Mouse (Mus musculus) yolk sac, embryonic 10.5 days (tissue): ENCODE results near the gene Rab3gap1.

Experiments used
- DNase-seq: peaks from one replicate; pipeline ENCODE4 v3.0.0-alpha.2; 2017; ENCODE audit warnings: low spot score

Gene Rab3gap1

DNA sequence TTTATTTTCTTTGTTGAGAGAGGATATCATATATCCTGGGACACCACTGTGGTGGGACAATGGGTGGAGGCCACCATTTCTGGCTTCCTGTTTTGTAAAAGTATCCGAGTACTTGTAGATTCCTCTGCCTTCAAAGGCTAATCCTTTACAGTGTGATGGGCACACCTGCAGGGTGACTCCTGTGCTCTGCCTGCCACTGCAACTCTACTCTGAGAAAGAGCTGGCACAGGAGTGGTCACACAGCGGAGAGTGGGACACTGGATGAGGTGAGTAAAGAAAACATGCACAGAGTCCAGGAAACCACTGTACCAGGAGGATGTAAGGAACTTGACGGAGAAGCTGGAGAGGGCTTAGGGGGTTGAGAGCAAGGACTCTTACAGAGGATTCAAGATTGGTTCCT lies 113.7 kb downstream of the Rab3gap1 start:
- no peak for DNase-seq

DNA sequence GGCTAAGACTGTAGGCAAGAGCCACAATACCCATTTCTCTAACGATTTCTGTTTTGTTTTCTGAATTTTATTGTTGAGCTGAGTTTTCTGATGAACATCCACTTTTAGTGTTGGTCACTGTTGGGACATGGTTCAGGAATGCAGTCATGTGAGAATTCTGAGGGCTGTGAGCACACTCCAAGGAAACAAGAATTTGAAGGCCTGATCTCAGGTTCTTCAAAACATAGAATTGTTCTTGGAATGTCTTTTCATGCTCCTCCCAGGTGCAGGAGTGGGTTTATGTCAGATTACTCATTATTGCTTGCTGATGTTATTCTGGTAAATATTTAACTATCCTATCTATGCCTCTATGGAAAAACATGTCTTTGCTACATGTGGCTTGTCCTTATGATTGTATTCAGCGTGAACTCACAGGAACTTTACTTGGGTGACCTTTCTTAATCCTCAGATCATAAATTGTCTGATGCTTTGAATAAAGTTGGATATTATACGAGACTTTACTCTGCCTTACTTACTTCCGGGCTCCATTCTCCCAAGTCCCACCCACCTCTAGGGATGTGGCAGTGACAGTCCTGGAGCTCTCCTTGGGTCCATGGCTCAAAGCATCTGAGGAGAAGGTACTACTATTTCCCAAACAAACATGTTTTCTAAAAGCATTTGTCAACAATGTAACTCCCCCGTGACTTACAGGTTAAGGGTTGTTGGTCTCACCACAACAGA lies 114.9 kb downstream of the Rab3gap1 start:
- DNase-seq = peak; percentile 20

DNA sequence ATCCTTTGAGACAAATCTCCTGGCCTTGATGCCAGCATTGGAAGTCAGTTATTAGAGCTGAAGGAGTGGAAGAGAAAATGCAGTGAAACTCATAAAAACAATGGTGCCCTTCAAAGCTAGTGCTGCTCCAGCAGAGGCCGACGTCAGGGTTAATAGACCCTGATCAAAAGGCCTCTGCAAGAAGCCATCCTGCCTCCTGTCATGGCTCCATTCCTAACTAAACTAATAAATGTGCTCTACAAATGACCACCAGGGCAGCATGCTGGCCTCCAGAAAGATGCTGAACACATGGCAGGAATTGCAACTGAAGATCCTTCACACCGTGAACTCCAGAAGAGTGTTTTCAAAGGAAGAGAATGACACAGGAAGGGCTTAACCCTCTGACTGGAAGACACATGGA lies 116.8 kb downstream of the Rab3gap1 start:
- DNase-seq = no peak

DNA sequence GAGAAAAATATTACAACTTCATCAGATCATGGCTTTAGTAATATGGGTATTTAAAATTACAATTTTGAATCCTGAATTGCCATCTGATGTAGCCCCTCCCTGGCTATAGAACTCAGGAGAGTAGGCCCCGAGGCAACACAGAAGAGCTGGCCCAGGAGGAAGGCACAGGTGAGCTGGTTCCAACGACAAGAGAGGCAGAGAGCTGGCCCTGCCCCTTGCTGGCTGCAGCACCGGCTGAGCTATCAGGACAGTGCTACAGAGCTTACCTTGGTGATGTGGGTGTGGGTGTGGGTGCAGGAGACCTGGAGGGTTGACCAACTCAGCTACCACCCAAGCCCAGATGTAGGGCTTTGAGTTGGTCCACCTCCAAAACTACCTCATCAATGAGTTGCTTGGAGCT lies 119.7 kb downstream of the Rab3gap1 start:
- no peak for DNase-seq

DNA sequence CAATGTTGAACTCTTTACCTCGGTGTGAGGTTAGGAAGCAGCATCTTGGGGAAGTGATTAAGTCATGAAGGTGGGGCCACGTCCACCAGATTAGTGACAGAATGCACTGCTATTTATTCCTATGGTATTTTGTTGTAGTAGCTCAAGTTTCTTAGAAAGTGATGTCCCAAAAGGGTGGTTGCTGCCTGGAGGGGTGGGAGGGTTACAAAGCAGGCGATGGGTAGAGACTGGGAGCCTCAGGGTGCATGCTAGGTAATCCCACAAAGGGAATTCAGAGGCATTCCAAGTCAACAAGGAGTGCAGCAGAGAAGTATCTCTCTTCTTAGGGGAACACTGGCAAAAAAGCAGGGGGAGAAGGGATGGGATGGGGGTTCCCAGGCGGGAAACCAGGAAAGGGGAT lies 120.8 kb downstream of the Rab3gap1 start:
- DNase-seq = no peak

DNA sequence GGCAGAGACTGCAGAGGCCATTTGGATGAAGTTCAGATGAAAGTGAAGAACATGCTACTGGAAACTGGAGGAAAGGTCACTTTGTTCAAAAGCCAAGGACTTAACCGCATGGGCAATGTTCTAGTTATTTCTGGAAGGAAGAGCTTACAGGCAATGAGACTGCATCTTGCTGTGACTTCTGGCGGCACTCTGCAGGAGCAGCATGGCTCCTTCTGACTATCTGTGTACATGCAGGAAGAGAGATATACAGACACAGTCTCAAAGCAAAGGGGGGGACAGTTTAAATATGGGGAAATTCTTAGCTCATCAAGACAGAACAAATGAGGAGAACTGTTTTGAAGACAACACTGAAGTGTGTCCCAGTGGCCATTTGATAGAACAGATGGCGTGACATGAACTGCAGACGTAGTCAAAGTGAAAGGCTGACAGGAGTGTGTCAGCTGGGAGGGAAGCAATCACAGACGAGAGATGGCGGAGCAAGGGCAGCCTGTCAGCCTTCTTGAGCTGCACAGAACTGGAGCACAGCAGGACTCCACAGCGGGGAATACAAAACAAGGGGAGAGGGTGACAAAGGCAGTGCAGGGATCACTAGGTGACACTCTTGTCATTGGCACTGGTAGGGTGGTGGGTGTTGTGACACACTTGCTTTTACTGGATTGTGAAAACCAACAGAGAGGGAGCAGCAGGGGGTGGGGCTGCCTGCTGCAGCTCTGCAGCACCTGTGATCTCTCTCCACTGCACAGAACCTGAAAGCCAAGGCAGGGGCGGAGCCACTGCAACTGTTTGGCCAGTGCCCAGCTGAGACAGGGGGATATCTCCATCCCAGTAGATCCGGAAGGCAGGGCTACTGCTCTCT lies 121.5 kb downstream of the Rab3gap1 start:
- no peak for DNase-seq
